Mouse (Mus musculus) embryo, embryonic 11.5 days (tissue): Measurements from ENCODE around the gene Zfp454.

Experiments used
- DNase-seq: peaks from one replicate; pipeline ENCODE4 v3.0.0-alpha.2; 2012; ENCODE audit warnings: low read depth, low spot score

Zfp454 gene

GRCm38 (mm10) chr11:50841023-50841735 is 46.3 kb downstream of the Zfp454 start, which contains the start of gene Zfp879:
TSS of gene Zfp879 (minus strand) at chr11:50841552.
- DNase-seq = peak; percentile 90

GRCm38 (mm10) chr11:50835727-50836126 is 51.7 kb downstream of the Zfp454 start:
- DNase-seq = no peak

- DNase-seq = peak; percentile 68
These were observed 60.2 kb downstream of the Zfp454 start, which contains the start of gene Zfp354c for GRCm38 (mm10) chr11:50827010-50827953. TSS of gene Zfp354c (minus strand) at chr11:50827724.

- no peak for DNase-seq
These were observed 61.2 kb downstream of the Zfp454 start for GRCm38 (mm10) chr11:50826214-50826613.
